Comparison of ENCODE assay signal across 9 mouse cellular contexts in genomic region chr1:16798292-16798691, GRCm38 (mm10).
A peak's percentile ranks its signal among the peaks of the same experiment; 100 is the strongest.
DNase-seq lines count a peak whose midpoint lies in the region; ATAC-seq and TF ChIP-seq lines count a peak whose summit lies in the region.
"Had no signal": no experiment of that assay in that cellular context is flagged by ENCODE, and none has a peak within 500 bp of the region (broad histone marks: within the 10 kb centered on the region; RNA-seq: fewer than 3 reads in every experiment).

No protein-coding gene starts in this region.

- no peak overlapping the region for H3K27ac ChIP-seq in embryonic facial prominence, embryonic 10.5 days (replicated peaks)
- H3K27ac ChIP-seq in kidney, postnatal 0 days, result no peak overlapping the region
- H3K27ac ChIP-seq: stomach, embryonic 15.5 days had no signal

- H3K9me3 ChIP-seq in embryonic facial prominence, embryonic 10.5 days, result no peaks in the 10 kb centered on the region
- no peaks in the 10 kb centered on the region for H3K9me3 ChIP-seq in kidney, postnatal 0 days (replicated peaks; ENCODE audit: low read length)
- H3K9me3 ChIP-seq: stomach, embryonic 15.5 days had no signal

- no peaks in the 10 kb centered on the region for H3K4me1 ChIP-seq in embryonic facial prominence, embryonic 10.5 days
- H3K4me1 ChIP-seq in kidney, postnatal 0 days (replicated peaks; ENCODE audit: insufficient read depth, low read length), result no peaks in the 10 kb centered on the region
- H3K4me1 ChIP-seq: stomach, embryonic 15.5 days had no signal

- WGBS in embryonic facial prominence, embryonic 10.5 days, result 75% methylated on average over 6 of the region's 6 CpGs
- WGBS in kidney, postnatal 0 days, result 76% methylated on average over 6 of the region's 6 CpGs

- DNase-seq in CD4-positive, CD25-positive, alpha-beta regulatory T cell, adult 2 months (ENCODE audit: low read depth, low spot score), result peak; percentile 14
- DNase-seq in embryonic facial prominence, embryonic 10.5 days (ENCODE audit: low spot score), result peak; percentile 76
- peak; percentile 46 to 53 for DNase-seq in heart, adult 9 months (ENCODE audit: low spot score in 2 of 2)
- peak; percentile 73 for DNase-seq in kidney, postnatal 0 days (ENCODE audit: low spot score)
- peak; percentile 57 for DNase-seq in liver
- peak; percentile 5 for DNase-seq in naive thymus-derived CD4-positive, alpha-beta T cell, adult 2 months (ENCODE audit: low read depth)
- DNase-seq in splenic B cell, adult 2 months (ENCODE audit: low read depth, low spot score), result peak; percentile 69

- no peak overlapping the region for H3K4me3 ChIP-seq in embryonic facial prominence, embryonic 10.5 days
- H3K4me3 ChIP-seq in kidney, postnatal 0 days (replicated peaks; ENCODE audit: low read depth, low read length), result no peak overlapping the region
- H3K4me3 ChIP-seq: stomach, embryonic 15.5 days had no signal

- H3K4me2 ChIP-seq in kidney, postnatal 0 days (ENCODE audit: low read length), result no peak overlapping the region
- H3K4me2 ChIP-seq: stomach, embryonic 15.5 days had no signal

- no peak overlapping the region for H3K9ac ChIP-seq in kidney, postnatal 0 days (ENCODE audit: low read depth, low read length)
- H3K9ac ChIP-seq: stomach, embryonic 15.5 days had no signal

- H3K27me3 ChIP-seq in embryonic facial prominence, embryonic 10.5 days (replicated peaks; ENCODE audit: low read depth, poor library complexity, severe bottlenecking), result no peaks in the 10 kb centered on the region
- no peaks in the 10 kb centered on the region for H3K27me3 ChIP-seq in kidney, postnatal 0 days (ENCODE audit: insufficient read depth, low read length)
- H3K27me3 ChIP-seq in splenic B cell, adult 2 months (ENCODE audit: control insufficient read depth, insufficient read depth, low read length, poor library complexity, severe bottlenecking), result no peaks in the 10 kb centered on the region
- H3K27me3 ChIP-seq: stomach, embryonic 15.5 days had no signal

- no peaks in the 10 kb centered on the region for H3K36me3 ChIP-seq in embryonic facial prominence, embryonic 10.5 days (replicated peaks)
- H3K36me3 ChIP-seq in kidney, postnatal 0 days (ENCODE audit: insufficient read depth, low read length), result no peaks in the 10 kb centered on the region
- H3K36me3 ChIP-seq in splenic B cell, adult 2 months (ENCODE audit: control insufficient read depth, insufficient read depth, low read length, poor library complexity, severe bottlenecking), result no peaks in the 10 kb centered on the region
- H3K36me3 ChIP-seq: stomach, embryonic 15.5 days had no signal

- TF ChIP-seq CTCF in kidney, postnatal 0 days (IDR thresholded peaks at IDR 0.05; ENCODE audit: low read depth), result peak; percentile 79

- ATAC-seq in CD4-positive, CD25-positive, alpha-beta regulatory T cell, adult 4 months, result no peak
- ATAC-seq in kidney, postnatal 0 days (replicated peaks; ENCODE audit: low FRiP score, low read depth), result peak; percentile 74

Comparison
In these comparisons a context has a peak if more than half of its experiments do, and no peak if none do; other contexts are left out.
1. DNase-seq: peak in every context shown above with its lines; median percentile 76 in embryonic facial prominence, embryonic 10.5 days; 73 in kidney, postnatal 0 days; 69 in splenic B cell, adult 2 months; 57 in liver; 50 in heart, adult 9 months; 14 in CD4-positive, CD25-positive, alpha-beta regulatory T cell, adult 2 months; 5 in naive thymus-derived CD4-positive, alpha-beta T cell, adult 2 months.